Mouse (Mus musculus) c-Kit-positive CD71-negative TER-119-negative erythroid progenitor cells, embryonic 14.5 days (primary cell): ENCODE results near the gene Alx3.

Experiments
- DNase-seq: peaks from one replicate; pipeline ENCODE4 v3.0.0-alpha.2; 2013; ENCODE audit warnings: low read depth

The Alx3 gene

DNA sequence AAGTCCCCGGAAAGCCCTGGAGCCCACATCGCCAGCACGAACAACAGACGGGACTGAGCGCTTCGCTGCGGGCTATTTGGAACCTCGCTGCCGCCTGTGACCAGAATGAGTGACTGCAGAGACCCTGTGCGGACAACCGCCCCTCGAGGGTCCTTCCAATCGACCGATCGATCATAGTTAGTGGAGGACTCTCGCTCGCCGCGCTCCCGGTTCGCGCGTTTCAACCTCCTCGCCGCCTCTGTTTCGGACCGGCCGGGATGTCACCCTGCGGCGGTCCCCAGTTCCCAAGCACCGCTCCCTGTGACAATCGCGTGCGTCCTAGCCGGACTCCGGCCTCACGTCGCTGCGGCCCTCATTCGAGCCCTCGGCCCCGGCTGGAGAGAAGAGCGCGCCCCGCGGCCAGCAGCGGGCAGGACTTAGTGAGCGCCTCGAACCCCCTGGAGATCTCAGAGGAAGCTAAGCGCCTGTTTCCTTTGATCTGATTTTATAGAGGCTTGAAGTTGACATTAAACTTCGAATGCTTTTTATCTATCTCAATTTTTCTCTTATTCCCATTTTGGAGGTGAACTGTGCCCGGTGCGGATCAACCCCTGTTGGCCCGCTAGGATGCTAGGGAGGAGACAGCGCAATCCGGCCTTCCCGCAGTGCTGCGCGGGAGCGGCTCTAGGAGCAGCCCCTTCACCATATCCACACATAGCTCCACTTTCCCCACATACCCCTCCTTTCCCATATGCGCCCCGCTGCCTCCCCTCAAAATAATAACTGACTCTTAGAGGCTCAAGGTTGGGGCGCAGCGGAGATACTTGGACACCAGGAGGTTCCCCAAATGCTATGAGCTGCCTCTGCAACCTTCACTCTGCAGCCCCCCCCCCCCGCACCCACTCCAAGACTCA, 11.7 kb upstream of the Alx3 start:
- DNase-seq, result no peak

DNA sequence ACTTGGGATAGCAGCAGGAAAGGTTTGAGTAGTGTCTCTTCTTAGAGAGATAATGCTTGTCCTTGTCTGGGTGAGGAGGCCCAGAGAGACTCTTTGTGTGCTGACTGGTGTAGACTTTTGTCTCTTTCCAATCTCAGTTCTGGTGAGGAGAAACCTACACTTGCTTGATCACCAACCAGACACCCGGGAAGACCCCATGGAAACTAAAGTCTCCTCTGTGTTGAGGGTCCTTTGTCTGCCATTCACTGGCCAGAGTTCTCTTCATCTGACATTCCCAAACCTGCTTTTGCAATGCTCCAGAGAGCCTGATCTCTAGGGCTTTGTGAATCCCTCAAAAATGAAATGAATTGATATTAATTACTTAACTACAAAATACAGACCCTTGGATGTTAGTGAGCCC, 10.9 kb upstream of the Alx3 start:
- no peak for DNase-seq

DNA sequence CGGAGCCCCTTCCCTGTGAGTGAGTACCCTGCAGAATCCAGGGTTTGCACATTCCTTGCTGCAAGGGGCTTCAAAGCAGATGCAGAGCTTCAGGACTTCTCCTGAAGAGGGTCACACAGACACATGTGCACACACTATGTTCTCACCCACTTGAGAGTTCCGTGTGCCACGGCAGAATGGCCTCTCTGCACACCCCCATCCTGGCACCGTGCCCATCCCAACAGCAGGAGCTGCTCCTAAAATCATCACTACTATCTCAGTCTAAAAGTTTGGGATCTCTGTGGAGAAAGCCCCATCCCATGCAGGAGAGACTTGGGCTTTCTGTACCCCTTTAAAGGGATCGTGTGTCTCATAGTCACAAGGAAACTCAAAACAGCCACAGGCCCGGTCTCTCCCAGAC, 8.3 kb upstream of the Alx3 start:
- no peak for DNase-seq

DNA sequence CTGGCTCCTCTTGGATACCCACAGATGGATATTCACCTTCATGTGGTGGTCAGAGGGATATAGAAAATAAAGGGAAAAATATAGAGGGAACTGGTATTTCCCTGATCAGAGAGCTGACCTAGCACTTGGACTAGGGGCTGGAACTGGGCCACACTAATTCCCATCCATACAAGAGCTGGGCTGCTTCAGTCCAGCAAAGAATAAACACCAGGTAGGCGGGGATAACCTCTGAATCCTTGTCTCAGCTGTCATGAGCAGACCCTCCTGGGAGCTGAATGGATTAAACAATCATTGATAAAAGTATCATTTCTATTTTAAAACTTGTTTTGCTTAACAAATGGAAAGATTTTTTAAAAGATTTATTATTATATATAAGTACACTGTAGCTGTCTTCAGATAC, 3.2 kb upstream of the Alx3 start:
- no peak for DNase-seq

DNA sequence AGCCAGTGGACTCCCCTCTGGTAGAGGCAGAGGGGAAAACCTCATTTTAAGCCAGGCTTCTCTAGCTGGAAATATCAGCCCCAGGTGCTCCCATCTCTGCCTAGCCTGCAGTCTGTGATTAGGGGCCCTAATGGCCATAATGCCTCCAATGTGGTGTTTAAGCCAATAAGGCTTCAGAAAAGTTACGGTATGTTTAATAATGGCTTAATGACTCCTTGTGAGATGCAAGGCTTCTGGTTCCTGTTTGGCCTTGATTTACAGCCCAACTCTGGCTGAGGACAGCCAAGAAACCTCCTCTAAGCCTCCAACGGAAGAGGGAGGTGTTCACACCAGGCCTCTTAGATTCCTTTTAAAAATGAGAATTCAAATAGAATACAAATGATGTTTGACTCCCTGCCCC, 1.2 kb upstream of the Alx3 start:
- DNase-seq, result no peak

DNA sequence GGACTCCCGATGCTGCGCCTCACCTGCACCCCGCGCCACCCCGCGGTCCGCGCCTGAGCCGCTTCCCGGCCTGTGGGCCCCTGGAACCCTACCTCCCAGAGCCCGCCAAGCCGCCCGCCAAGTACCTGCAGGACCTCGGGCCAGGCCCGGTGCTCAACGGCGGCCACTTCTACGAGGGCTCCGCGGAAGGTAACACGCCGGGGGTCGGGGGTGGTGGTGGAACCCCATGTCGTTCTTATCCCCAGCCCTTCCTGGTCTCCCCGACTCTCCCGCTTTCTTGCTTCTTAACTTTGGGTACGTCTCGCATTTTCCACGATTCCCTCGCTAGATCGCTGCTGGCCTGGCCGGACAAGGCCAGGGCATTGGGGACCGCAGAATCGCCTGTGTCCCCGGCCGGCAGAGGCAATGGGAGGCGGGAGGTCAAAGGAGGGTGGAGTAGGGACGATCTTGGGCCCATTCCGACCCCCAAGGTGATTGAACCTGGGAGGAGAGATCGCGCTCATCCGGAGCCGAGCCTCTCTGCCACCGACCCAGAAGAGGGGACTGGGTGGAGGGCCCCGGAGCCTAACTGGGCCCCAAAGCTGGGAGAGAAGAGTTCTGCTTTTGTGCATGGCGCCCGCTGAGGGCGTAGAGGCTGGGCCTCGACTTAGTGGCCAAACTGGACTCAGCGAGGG, 570 bp downstream of the Alx3 start:
- no peak for DNase-seq

DNA sequence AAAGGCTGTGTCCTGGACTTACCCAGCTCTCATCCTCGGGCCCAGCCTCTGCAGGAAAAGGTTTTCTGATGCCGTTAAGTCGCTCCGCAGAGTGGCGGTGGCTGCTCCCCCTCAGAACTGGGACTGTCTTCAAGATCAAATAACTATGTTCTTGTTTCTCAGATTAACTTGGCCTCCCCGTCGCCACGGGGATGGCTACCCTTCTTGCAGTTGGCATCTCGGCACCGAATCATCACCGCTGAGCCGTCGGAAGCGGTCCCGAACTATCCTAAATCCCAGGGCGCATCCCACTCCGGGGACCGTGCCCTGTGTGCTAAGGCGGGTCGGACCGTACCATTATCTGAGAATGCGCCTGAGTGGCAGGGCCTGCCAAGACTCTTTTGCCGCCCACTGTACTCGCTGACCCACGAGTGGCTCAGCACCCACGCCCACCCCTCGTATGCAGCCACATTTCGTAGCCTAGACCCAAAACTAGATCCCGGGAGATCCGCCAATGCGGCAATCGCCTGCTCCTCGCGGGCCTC, 1.2 kb downstream of the Alx3 start:
- no peak for DNase-seq

DNA sequence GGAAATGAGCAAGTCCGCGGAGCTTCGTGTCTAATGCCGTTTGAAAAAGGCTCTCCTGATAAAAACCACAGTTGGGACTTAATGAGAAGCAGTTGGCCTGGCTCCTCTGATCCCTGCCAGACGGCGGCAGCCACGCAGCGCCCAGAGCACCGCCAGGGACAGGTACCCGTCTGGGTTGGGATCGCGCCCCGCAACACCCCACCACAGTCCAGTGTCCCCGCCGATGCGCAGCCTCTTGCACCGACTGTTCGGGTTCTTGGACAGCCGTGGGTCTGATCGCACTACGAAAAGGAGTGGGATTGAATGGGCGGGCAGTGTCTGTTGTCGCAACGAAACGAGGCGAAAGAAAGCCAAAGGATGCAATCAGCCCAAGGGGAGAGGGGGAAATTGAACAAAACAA, 1.7 kb downstream of the Alx3 start:
- DNase-seq, result no peak

DNA sequence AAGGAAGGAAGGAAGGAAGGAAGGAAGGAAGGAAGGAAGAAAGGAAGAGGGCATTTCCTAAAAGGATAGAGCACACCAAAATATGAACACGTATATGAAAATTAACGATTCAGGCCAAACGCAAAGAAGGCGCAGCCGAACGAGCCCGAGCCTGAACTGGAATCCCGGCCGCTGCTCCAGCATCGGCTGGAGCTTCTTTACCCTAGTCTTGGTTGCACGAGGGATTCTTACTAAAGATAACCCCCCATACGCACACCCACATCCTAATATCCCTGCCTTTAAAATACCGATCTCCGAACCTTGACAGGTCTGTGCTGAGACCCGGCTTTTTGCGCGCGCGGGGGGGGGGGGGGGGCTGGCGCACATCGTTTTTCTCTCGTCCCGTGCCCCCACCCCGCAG, 2.3 kb downstream of the Alx3 start:
- no peak for DNase-seq

DNA sequence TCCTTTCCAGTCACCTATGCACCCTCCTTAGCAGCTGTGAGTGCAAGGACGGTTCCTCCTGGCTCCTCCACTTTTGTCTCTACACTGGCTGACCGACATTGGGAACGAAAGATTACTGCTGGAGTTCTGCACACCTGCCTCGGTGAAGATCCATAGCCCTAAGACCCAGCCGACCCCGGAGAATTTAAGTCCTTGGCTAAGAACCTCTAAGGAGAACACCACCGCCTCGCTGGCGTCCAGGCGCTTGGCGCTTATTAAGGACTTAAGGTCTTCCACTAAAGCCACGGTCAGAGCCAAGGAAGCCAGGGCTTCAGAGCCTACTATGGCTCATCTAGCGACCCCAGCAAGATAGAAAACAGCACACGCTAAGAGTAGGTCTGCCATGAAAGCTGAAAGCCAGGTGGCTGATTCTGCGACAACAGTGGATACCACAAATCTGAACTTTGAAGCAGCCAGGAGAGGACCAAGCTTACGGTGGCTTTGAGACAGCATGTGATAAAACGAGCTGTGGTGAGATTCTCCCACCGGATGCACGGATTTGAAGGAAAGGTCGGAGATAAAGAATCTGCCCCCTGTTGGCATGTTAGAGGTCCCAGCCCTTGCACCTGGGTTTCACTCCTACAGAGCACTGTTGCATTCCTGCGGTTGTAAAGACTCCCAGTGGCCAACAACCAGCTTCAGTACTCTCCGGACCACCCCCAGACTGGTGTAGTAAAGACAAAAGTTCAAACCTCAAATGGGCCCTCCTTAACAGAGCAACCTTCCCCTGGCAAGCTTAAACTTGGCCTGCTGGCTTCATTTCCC, 3.0 kb downstream of the Alx3 start:
- DNase-seq, result no peak

DNA sequence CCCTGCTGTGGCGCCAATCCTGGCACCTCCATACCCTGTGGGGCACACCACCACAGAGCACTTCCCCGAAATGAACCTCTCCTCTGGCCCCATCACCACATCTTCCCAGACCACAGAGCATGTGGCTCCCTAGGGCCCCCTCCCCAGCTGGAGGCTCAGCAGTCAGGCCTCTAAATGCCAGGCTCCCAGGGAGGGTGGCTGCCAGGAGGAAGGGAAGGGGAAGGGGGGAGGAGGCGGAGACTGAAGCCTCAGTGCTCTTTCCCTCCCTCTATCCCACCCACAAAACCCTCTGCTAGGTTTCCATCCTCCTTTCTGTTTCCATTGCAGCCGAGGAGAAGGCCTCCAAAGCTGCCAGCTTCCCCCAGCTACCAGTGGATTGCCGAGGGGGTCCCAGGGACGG, 5.3 kb downstream of the Alx3 start:
- DNase-seq, result no peak

DNA sequence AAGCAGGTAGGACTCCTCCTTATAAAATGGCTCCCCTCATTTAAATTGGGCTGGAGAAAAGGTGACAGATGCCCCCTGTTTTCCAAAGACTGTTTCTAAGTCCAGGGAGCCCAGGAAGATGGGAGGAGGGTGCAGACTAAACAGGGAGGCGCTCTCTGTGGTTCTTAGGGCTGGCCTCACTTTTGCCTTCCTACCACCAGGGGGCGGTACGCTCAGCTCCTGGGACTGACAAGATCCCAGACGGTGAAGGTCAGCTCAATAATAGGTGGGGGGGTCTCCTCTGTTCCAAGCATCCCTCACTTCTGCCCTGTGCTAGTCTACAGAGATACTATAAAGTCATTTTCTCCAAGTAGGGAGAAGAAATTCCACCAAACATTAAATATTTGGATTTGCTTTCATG, 10.5 kb downstream of the Alx3 start:
- DNase-seq, result peak; percentile 56

DNA sequence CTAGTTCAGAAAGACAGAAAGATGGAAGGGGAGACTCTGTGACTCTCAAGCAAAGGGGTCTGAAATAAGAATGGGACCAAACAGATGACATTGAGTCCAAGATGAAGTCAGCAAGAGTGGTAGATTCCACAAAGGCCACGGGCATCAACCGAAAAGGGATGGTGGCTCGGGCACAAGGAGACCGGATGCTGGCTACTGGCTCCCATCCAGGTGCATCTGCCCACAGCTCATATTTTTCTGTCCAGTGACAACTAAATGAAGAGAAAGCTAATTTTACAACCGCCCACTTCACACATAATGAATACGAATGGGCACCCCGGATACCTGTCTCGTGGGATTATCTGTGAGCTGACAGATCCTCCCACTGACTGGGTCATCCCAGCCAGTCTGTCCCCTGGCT, 12.4 kb downstream of the Alx3 start:
- DNase-seq, result no peak

DNA sequence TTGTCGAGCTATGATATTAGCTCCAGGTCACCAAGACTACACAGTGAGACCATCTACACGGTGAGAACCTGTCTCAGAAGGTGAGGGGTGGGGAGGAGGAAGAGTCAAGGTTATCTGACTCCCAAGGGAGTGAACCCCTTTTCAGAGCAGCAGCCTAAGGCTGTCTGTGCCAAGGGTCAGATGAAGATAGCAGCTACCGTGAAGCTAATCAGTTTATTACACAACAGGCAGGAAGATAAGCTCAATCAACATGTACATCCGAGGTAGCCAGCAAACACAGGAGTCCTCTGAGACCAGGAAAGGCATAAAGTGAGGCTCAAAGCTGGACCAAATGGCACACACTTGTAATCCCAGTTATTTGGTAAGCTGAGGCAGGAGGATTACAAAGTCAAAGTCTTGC, 14.0 kb downstream of the Alx3 start:
- DNase-seq, result no peak

DNA sequence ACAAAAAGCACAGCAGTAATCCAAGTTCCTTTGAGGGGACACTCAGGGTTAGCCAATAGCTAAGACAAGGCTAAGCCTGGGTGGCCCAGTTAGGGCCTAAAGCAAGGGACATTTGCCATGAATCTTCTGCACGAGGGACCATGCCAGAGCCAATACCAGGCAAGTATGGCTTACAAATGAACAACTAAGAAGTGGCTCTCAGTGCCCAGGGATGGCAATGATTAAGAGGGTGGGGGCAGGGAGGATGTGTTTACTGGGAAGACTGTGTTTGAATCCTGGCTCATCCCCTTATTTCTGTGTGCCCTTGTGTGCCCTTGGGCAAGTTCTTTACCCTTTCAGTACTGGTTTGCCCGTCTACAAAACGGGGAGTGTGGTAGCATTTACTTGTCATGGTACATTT, 14.5 kb downstream of the Alx3 start:
- DNase-seq, result no peak

DNA sequence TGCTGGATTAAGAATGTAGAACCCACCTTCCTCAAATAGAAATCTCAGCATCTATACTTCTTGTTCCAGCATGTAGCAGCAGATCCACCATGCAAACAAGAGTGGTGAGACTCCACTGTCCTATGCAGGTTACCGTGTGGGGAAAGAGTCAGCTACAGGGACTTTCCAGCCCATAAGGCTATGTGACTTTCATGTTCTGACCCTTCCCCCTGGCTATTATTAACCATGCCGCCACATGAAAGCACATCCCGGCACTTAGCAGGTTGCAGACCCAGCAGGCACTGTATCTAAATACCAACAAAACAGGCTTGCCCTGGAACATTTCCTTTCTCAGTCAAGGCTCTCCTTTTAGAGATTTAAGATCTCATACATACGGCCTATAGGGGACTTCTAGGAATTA, 16.6 kb downstream of the Alx3 start:
- no peak for DNase-seq

DNA sequence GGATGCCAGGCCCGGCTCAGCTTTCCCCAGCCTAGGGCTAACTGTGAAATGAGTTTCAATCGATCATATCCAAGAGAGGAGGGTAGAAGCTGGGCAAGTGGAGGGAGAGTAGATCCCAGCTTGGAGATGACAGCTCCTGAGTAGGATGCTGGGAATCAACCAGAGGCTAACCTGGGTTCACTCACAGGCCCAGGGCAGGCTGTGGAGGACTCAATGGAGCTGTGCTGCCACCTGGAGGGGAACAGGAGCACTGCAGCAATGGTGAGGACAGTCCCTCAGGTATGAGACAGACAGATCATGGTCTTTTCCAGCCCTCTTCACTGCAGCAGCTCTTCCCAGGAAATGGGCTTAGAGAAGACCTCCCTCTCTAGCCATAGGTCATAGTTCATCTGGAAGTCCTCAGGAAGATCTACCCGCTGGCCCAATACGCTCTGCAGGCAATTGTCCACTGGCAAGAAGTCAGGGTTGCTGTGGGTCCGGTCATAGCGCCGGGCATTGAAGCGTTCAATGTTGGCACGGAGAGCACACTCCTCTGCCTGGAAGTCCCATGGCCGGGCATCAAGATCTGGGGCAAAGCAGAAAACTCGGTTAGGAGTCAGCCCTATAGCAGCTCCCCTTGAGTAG, 18.2 kb downstream of the Alx3 start:
- DNase-seq, result no peak

DNA sequence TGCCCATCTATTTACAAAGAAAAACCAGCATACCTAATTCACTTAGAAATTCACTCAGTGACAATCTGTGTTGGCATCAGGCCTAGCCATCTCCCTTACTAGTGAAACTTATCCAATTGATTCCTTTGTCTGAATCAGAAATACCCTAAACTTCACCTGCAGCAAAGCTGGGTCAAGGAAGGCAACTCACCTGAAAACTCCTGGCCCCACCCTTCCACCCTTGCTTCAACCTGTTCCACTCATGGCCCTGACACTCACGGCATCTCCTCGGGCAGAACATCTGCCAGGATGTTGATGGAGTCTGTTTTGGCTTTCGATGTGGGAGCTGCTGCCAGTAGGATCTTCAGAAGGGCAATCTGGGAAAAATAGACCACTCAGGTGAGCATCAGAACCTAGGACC, 23.0 kb downstream of the Alx3 start:
- no peak for DNase-seq

DNA sequence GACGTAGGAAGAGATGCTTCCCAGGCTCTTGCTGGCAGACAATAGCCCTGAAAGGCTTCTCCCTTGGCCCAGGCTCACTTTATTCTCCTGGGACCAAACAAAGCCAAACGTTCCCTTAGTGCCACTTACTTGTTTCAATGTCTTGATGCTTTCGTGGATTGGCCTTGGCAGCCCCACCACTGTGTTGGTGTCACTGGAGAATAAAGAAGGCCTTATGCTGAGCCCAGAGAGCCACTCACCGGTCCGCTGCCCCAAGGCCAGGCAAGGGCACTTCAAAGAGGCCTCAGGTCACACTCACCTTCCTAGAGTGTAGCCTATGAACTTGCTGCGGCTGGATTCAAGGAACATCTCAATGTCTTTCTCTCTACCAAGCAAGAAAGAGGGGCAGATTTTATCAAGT, 25.1 kb downstream of the Alx3 start:
- no peak for DNase-seq

DNA sequence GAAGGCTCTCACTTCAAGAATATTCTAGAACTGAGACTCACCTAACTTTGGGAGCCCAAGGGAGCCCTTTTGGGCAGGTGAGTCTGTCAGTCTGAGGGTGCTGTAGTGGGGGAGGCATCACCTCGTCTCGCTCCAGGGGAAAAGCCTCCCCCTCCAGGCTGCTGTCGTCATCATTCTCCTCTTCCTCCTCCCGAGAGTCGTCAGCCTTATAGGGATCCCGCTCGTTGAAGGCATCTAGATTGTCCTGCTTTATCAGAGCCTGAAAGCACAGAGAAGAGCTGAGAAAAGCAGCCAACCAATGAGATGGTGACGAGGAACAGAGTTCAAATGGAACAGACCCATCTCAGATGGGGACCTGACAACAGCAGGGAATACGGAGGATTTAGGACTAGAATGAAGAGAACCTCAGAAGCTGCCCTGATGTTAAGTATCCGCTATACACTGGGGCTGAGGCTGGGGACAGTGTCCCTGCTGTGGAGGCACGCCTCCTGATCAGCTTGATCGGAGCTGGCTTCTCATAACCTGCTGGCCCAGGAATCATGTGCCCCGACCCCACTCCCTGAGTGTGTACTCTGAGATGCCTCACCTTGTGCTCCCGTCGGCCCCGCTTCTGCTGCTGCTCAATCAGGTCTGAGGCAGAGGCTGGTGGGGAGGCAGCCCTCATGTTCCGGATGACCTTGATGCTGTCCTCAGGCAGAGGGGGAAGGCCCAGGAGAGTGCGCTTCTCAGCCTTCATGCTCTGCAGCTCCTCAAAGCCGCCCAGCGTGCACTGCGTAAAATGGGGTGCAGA, 26.6 kb downstream of the Alx3 start:
- no peak for DNase-seq

DNA sequence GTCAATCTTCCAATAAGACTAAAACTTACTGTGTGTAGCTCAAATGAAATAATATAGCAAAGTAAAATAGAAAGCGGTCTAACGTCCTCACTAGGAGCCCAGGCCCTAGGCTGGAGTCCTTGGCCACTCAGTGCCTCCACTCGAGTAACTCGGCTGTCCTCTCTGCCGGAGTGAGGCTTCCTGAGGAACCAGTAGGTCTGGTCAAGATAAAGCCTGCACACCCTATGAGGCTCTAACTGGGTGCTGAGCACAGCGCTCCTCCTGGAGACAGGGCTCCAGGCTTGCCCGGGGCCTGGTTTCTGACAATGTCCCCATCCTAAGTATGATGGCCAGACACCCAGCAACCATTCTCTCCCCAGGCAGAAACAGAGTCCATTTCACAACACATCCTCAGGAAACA, 27.7 kb downstream of the Alx3 start:
- DNase-seq, result no peak
